Mouse (Mus musculus): ENCODE data around the gene Tssk2. TPM values are rescaled to one million over a fixed set of nuclear protein-coding genes. Genes with fewer than 3 reads are reported as not detected.

Tssk2 gene
- total RNA-seq, 2 experiments from 2014 or later, result not detected

DNA sequence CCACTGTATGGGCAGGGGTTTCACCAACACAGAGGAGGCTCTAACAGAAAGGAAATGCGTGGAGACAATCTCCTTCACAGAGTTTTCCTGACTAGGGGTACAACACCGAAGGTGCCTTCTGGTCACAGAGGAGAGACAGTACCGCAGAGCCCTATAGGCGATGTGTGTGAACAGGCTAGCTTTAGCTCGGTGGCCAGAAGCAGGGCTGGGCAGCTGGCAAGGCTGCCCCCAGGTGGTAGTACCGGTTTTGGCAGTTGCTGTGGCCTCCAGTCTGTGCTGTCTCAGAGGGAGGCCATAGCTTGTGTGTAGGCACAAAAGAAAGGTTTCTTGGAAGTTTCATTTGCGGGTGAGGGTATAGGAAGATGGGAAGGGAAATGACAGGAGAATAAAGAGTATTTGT is 40.4 kb downstream of the Tssk2 start:
- ATAC-seq (replicated peaks; ENCODE audit: low FRiP score, poor library complexity, severe bottlenecking), result peak; percentile 93

DNA sequence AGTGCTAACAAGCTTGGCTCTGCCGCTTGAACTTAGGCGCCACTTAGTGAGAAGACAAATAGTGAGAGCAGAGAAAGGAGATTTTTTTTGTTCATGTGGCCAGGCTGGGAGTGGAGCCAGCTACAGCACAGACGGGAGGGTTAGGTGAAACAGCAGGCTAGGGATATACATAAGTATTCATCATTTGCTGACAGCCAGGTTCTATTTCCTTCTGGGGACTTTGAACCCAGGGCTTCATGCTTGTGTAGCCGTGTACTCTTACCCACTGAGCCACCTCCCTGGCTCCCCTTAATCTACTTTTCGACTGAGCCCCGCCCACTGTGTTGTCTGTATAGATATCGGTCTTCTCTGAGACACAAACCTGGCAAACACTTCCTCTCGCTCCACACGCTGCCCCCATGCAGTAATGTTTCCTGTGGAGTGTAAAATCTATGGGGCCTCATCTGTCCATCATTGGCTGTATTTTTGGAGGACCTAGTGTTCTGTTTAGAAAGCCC is 40.9 kb downstream of the Tssk2 start:
- peak; percentile 83 for ATAC-seq (replicated peaks; ENCODE audit: low FRiP score, poor library complexity, severe bottlenecking)

DNA sequence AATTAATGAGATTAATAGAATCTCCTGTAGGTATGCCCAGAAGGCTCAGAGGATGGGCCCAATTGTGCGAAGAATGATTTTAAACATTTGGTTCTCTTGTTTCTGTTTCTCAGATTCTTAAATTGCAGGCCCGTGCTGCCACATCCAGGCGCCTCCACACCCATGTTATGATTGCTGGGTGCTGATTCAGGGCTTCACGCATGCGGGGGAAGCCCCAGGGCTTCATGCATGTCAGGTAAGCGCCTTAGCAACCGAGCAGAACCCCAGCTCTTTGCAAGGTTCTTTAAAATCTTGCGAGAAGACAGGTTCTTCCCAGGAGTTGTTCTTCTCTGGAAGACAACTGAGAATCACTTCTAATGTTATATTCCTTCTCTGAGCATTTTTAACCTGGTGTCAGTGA is 45.0 kb downstream of the Tssk2 start:
- ATAC-seq (replicated peaks; ENCODE audit: low FRiP score, poor library complexity, severe bottlenecking), result no peak

DNA sequence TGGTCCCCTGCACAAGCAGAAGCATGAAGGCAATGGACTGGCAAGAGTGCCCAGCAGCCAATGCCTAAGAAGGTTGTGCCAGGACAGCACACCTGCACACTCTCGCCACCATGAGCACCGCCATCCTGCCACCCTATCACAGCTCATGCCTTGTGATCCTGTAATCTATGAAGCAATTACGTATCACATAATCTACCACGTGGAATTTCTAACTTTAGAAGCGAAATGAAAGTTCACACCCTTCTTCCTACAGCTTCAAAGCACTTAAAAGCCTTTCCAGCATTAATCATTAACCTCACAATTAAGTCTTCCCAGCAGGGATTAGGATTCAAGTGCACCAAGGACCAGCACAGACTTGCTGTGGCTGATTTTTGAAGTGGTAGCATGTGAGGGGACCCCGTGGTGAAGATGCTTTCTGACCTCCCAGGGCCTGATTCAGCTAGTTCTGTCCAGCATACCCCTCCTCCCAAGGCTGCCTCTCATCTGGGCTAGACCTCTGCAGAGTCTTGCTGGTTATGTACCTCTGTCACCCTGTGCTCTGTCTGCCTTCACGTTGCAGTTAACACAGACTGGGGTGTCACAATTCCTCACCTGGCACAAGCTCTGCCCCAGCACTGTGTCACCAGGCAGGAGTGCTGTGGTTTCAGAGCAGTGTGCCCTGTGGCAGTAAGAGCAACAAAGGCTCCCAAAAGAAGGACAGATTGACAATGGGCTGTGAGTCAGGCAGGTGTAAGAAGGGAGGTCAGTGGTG is 46.8 kb downstream of the Tssk2 start:
- no peak for ATAC-seq (replicated peaks; ENCODE audit: low FRiP score, poor library complexity, severe bottlenecking)

DNA sequence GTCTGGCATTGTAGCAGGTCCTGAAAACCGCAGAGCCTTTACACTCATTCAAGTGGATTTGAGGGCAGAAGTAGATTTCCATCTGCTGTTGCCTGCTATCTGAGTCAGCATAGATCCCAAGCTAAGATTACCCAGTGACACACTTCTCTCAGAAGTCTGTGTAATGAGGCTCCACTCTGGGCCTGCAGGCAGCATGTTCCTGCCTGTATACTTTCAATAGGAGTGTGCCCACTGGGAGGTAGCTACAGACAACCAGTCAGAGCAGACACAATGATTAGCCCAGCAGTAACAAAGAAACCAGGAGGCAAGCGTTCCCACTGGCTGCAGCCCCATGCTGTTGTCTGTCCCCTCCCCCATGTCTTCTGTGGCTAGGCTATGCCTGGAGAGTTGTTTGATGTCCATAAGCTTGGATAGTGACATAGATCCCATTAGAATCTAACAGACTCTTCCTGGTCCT is 51.0 kb downstream of the Tssk2 start:
- ATAC-seq (replicated peaks; ENCODE audit: low FRiP score, poor library complexity, severe bottlenecking), result no peak

Other genes with a start within 250 kb of the Tssk2 start
- 55.1 and 70.8 TPM in 2 replicates for gene Med15, start 165.7 kb upstream of the Tssk2 start, total RNA-seq (2015; ENCODE audit: low replicate concordance)
- 57.3 and 60.2 TPM in 2 replicates for gene Med15, start 165.7 kb upstream of the Tssk2 start, total RNA-seq (2017; ENCODE audit: low replicate concordance)
- gene Klhl22, start 139.0 kb upstream of the Tssk2 start, total RNA-seq (2015; ENCODE audit: low replicate concordance), result 4.2 and 5.4 TPM in 2 replicates
- gene Klhl22, start 139.0 kb upstream of the Tssk2 start, total RNA-seq (2017; ENCODE audit: low replicate concordance), result 3.7 and 3.9 TPM in 2 replicates
- 0.42 TPM in 1 of 2 replicates, not detected in the other for gene Scarf2, start 101.4 kb upstream of the Tssk2 start, total RNA-seq (2015; ENCODE audit: low replicate concordance)
- not detected in 2 replicates for gene Scarf2, start 101.4 kb upstream of the Tssk2 start, total RNA-seq (2017; ENCODE audit: low replicate concordance)
- not detected in 2 replicates for gene B830017H08Rik, start 65.5 kb upstream of the Tssk2 start, total RNA-seq (2015; ENCODE audit: low replicate concordance)
- not detected in 2 replicates for gene B830017H08Rik, start 65.5 kb upstream of the Tssk2 start, total RNA-seq (2017; ENCODE audit: low replicate concordance)
- 7.1 and 9.7 TPM in 2 replicates for gene Car15, start 60.3 kb upstream of the Tssk2 start, total RNA-seq (2015; ENCODE audit: low replicate concordance)
- gene Car15, start 60.3 kb upstream of the Tssk2 start, total RNA-seq (2017; ENCODE audit: low replicate concordance), result 4.6 and 9.5 TPM in 2 replicates
- 1.8 and 2.1 TPM in 2 replicates for gene Gm20518, start 7.0 kb upstream of the Tssk2 start, total RNA-seq (2015; ENCODE audit: low replicate concordance)
- 1.0 TPM in 1 of 2 replicates, not detected in the other for gene Gm20518, start 7.0 kb upstream of the Tssk2 start, total RNA-seq (2017; ENCODE audit: low replicate concordance)
- not detected in 2 replicates for gene Tssk1, start 4.4 kb upstream of the Tssk2 start, total RNA-seq (2015; ENCODE audit: low replicate concordance)
- not detected in 2 replicates for gene Tssk1, start 4.4 kb upstream of the Tssk2 start, total RNA-seq (2017; ENCODE audit: low replicate concordance)
- gene Dgcr2, start 75 bp upstream of the Tssk2 start, total RNA-seq (2015; ENCODE audit: low replicate concordance), result 21.4 and 38.9 TPM in 2 replicates
- gene Dgcr2, start 75 bp upstream of the Tssk2 start, total RNA-seq (2017; ENCODE audit: low replicate concordance), result 41.7 and 42.7 TPM in 2 replicates
- gene Ess2, start 12.7 kb downstream of the Tssk2 start, total RNA-seq (2015; ENCODE audit: low replicate concordance), result 9.4 and 10.9 TPM in 2 replicates
- 9.6 and 27.5 TPM in 2 replicates for gene Ess2, start 12.7 kb downstream of the Tssk2 start, total RNA-seq (2017; ENCODE audit: low replicate concordance)
- not detected in 2 replicates for gene Gsc2, start 16.4 kb downstream of the Tssk2 start, total RNA-seq (2015; ENCODE audit: low replicate concordance)
- not detected in 2 replicates for gene Gsc2, start 16.4 kb downstream of the Tssk2 start, total RNA-seq (2017; ENCODE audit: low replicate concordance)
- gene Slc25a1, start 29.6 kb downstream of the Tssk2 start, total RNA-seq (2015; ENCODE audit: low replicate concordance), result 0.84 and 12.3 TPM in 2 replicates
- 8.5 and 9.9 TPM in 2 replicates for gene Slc25a1, start 29.6 kb downstream of the Tssk2 start, total RNA-seq (2017; ENCODE audit: low replicate concordance)
- 8.8 TPM in 1 of 2 replicates, not detected in the other for gene Vpreb2, start 81.8 kb downstream of the Tssk2 start, total RNA-seq (2015; ENCODE audit: low replicate concordance)
- gene Vpreb2, start 81.8 kb downstream of the Tssk2 start, total RNA-seq (2017; ENCODE audit: low replicate concordance), result not detected in 2 replicates
- gene Dgcr6, start 154.2 kb downstream of the Tssk2 start, total RNA-seq (2015; ENCODE audit: low replicate concordance), result 8.4 TPM in 1 of 2 replicates, not detected in the other
- 2.1 TPM in 1 of 2 replicates, not detected in the other for gene Dgcr6, start 154.2 kb downstream of the Tssk2 start, total RNA-seq (2017; ENCODE audit: low replicate concordance)
- not detected in 2 replicates for gene Prodh, start 191.6 kb downstream of the Tssk2 start, total RNA-seq (2015; ENCODE audit: low replicate concordance)
- gene Prodh, start 191.6 kb downstream of the Tssk2 start, total RNA-seq (2017; ENCODE audit: low replicate concordance), result 3.4 and 5.0 TPM in 2 replicates
- 1.4 TPM in 1 of 2 replicates, not detected in the other for gene Rtn4r, start 229.0 kb downstream of the Tssk2 start, total RNA-seq (2015; ENCODE audit: low replicate concordance)
- 1.6 TPM in 1 of 2 replicates, not detected in the other for gene Rtn4r, start 229.0 kb downstream of the Tssk2 start, total RNA-seq (2017; ENCODE audit: low replicate concordance)